Mouse (Mus musculus) lung, postnatal 14 days (tissue): Measurements from ENCODE around the gene Lamtor3.
"Not testable (repeated sequence)": the region's sequence is repeated elsewhere in the genome, so short reads cannot be mapped to it uniquely, and the experiment has no call there.

Source experiments
- DNase-seq: peaks from one replicate; pipeline ENCODE4 v3.0.0; 2021

Lamtor3 gene

DNA sequence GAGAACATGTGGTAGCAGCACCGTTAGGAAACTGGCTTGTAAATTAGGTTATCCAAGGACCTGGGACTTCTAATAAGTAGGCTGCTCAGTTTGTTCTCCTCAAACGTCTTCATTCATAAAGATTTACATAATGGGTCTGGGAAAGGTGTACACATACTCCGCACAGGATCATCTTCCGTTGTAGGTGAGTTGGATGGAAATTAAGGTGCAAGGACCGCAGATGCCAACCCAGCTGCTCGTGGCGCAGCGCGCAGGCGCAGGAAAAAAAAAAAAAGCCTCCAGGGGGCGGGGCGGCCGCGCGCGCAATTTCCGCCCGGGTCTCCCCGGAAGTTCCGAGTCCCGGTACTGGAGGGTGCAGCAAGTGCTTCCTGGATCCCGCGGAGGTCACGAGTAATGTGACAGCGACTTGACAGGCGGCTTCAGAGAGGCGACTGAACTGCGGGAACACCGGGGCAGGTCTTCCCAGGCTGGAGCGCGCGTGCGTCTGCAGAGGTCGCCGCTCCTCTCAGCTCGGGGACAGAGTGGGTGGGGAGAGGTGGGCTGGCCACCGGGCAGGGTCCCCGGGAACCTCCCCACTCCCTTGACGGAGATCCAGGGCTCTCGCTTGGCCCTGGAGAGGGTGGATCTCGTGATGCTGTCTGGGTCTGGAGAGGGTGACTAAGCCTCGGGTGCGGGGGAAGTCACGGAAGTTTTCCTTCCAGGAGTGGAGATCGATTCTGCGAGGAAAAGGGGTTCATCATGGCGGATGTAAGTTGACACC is at the start of gene Lamtor3:
Lamtor3 (plus strand) TSS at position 335 of the 760 bp plus-strand sequence.
- DNase-seq = peak; percentile 88

DNA sequence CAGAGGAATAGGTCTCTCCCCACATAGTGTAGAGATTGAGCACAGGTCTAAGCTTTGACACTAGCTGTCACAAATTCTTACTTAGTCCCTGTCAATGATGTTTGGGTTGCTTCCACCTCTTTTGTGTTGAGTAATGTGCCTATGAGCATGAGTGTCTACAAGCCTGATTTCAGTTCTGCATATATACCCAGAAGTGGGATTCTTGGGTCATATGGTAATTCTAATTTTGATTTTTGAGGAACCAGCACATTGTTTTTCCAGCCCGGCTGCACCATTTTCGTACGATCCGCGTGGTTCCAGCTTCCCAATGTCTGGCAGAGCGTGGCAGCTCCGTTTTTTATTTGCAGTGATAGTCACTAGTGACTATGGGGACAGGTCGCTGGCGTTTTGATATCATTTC is 48.9 kb upstream of the Lamtor3 start:
- DNase-seq = no peak

DNA sequence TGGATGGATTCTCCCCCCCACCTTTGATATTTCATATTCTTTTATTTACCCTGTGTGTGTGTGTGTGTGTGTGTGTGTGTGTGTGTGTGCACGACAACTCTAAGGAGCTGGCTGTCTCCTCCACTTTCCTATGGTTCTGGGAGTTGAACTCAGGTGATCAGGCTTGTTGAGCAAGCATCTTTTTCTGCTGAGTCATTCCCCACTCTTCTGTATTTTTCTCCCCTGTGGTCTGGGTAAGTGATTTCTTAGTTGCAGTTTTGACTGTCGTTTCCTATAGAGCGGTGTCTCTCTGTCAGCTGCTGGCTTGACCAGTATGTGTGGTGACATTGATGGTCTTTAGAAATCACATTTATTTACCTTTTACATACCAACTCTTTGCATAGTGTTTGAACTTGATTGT is 39.0 kb upstream of the Lamtor3 start:
- no peak for DNase-seq

DNA sequence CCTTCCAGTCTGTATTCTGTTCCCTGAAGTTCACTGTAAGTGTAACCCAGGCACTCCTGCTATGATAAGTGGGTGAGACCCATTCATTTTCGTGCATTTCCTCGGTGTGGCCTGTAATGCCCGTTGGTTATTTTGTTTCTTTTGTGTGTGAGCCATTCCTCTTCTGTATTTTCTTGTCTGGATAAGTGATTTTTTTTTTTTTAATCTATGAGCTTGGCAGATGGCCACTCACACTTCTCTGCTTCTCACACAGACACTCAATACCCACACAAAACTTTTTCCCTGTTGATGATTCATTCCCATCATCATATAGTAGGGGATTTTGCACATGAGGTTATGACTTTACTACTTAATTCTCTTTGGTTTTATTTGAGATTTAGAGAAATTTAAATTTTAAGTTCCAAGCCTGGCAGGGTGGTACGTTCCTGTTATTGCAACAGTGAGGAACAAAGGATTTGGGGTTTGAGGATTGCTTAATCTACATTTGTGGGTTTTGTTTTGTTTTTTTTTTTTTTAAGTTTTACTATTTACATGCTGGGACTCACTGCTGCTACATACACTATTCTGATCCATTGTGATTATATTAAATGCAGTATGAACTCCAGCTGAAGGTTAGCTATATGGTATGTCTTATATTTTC is 38.1 kb upstream of the Lamtor3 start:
- no peak for DNase-seq

DNA sequence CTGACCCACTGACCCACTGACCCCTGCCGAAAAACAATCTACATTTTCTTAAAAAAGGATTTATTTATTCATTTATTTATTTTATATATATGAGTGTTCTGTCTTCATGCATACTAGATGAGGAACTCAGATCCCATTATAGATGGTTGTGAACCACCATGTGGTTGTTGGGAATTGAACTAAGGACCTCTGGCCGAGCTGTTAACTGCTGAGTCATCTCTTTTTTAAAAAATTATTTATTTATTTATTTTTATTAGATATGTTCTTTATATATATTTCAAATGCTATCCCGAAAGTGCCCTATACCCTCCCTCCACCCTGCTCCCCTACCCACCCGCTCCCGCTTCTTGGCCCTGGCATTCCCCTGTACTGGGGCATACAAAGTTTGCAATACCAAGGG is 37.2 kb upstream of the Lamtor3 start:
- no peak for DNase-seq

DNA sequence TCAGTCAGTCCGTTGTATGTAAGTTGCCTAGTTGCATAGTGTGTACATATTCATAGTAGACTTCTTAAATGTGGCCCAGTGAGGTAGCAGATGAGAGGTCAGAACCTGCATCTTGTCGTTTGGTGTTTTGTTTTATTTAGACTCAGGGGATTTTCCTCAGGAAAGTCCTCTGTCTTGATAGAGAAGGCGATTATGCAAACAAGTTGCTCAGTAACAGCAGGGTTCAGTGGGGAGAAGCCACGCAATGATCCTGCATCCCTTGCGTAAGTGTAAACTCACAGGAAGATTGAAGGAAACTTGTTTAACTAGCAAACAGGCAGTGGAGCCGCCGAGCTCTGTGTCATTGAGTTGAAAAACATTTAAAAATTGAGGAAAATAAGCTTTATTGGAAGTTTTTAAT is 30.3 kb upstream of the Lamtor3 start:
- no peak for DNase-seq

DNA sequence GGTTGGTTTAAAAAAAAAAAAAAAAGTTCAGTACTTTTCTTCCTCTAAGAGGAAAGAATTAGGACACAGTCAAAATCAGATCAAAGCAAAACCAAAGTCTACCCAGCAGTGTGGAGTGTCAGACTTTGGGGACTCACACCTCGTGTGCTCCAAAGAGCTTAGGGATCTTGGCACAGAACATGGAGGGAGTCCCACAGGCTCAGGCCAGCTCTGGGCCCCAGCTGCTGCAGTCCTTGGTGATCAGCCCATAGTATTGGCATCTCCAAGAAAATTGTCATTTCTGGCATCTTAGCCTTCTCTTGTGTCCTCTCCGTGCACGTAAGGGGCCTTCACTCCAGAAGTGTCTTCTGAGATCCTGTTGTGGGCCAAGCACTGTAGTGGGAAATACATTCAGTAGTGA is 27.2 kb upstream of the Lamtor3 start:
- DNase-seq = peak; percentile 4

DNA sequence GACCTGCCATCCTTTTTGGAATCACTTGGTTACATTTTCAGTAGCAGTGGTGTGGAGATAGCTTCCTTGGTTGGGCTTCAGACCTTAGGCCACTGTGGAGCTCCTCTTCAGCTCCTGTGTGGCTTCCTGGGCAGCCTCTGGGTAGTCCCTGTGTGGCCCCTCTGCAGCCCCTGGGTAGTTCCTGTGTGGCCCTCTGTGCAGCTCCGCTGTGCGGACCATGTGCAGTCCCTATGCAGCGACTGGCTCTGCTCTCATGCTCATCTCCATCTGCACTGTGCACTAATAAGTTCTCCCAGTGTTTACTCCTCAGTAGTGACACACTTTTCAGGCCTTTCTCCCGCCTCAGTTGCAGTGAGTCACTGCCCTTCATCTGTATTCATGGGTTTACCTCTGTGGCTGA is 26.2 kb upstream of the Lamtor3 start:
- DNase-seq = no peak

DNA sequence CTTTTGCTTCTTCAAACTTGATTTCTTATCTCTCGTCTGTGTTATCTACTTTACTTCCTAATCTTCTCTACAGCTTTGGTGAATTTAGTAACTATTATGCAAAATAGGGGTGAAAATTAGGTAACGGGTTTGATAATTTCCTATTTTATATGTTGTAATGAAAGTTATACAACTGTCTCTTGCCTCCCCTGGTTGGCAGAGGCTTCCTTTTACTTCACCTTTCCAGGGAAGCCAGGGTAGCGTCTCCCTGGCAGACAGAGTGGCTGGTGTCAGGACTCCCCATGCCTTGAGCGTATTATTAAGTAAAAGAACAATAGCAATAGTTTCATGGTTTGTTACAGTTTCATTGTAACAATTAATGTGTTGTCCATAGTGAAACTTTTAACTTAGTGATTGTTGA is 24.5 kb upstream of the Lamtor3 start:
- no peak for DNase-seq

DNA sequence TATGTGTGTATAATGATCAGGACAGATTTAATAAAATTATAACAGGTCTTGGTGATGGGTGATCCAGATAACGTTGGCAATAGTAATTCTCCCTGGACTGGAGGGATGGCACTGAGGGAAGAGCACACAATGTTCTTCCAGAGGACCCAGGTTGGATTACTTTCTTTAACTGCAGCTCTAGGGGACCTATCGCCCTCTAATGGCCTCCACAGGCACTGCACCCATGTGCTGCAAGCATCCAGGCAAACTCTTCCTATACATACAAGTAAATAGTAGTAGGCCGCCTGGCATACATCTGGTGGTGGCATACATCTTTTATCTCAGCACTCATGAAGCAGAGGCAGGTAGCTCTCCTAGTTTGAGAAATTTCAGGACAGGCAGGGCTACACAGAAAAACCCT is 23.1 kb upstream of the Lamtor3 start:
- DNase-seq = no peak

DNA sequence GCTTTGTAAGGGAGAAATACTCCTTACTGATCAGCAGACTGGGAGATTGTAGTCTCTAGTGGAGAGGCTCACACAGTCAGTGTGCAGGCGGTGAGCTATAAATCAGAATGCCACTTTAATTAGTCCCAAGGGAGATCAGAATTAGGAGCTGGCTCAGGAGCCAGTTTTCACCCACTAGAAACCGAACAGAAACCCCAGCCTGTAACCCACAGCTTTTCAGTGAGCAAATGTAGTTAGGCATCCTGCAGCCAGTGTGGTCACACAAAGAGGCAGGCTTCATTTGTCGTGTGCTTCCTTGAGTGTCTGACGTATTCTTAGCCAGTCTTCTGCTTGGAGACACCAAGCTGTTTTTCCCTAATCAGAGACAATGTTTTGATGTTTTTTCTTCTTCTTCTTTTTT is 21.9 kb upstream of the Lamtor3 start:
- DNase-seq = no peak

DNA sequence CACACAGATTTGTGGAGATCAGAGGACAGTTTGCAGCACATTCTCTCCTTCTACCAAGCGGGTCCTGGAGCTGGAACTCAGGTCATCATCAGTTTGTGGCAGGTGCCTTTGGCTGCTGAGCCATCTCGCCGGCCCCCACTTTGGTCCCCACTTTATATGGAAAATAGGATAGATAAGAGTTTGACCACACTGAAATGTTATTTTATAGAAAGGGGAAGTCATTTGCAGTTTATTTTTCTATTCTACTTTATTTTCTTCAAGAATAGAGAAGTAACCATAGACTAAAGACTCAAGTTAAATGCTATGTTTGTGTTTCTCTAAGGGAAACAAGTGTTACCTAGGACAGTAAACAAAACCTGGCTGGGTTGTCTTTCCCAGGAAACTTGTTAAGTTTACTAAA is 21.4 kb upstream of the Lamtor3 start:
- DNase-seq = no peak

DNA sequence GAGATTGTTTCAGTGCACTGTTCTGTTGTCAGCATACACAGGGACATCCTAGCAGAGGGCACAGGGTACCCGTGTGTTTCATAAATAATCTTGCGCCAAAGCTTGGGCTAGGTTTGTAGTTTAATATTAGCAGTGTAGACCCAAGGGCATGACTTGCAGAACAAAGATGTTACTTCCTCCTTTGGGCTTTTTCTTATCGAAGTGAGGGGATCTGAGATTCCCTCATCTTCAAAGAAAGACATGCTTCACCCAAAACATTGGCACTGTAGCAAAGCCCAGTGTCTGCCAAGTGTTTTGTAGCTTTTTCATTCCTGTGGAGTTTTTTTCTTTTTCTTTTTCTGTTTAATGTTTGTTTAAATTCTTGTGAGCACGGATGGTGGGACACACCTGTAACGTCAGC is 20.6 kb upstream of the Lamtor3 start:
- DNase-seq = no peak

DNA sequence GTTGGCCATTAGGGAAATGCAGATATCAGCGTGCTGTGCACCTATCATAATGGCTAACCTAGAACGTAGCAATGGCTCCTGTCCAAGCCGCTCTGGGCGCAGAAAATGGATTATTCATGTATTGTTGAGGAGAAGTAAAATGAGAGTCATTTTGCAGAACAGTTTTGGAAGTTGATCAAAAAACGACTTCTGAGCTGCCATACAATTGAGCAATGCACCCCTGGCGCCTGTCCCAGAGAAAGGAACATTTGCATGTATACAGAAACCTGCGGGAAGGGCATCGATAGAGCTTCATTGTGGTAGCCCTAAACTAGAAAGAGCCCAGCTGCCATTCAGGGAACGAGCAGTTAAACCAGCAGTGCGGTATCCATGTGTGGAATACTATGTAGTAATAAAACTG is 18.2 kb upstream of the Lamtor3 start:
- peak; percentile 32 for DNase-seq

DNA sequence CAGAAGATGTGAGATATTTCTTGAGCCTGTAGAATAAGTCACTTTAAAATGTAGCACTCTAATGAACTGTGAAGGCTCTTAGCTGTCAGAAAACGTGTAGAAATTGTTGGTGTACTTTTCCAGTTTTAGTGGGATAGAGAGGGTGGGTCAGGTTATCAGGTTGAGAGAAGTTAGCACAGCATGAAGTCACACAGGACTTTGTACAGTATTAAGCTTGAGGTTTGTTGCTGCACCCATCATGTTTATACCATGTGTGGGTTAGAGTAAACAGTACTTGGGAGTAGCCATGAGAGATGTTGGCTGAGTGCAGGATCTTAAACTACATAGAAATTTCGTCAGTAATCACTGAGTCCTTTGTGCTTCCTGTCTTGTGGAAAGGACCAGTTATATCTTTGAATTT is 5.2 kb upstream of the Lamtor3 start:
- no peak for DNase-seq

DNA sequence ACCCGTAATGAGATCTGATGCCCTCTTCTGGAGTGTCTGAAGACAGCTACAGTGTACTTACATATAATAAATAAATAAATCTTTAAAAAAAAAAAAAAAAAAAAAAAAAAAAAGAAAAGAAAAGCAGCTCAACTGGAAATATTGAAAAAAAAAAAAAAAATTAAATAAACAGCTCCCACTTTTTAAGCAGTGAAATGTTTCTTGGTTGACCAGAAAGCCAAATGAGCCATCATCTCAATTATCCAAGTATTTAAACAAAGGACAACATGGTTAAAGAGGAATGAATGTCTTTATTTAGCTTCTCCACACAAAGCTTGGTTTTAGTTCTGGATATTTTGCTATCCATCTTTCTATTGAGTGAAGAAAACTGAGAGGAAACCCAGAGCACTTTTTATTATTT is 3.7 kb upstream of the Lamtor3 start:
- DNase-seq = not testable (repeated sequence)

DNA sequence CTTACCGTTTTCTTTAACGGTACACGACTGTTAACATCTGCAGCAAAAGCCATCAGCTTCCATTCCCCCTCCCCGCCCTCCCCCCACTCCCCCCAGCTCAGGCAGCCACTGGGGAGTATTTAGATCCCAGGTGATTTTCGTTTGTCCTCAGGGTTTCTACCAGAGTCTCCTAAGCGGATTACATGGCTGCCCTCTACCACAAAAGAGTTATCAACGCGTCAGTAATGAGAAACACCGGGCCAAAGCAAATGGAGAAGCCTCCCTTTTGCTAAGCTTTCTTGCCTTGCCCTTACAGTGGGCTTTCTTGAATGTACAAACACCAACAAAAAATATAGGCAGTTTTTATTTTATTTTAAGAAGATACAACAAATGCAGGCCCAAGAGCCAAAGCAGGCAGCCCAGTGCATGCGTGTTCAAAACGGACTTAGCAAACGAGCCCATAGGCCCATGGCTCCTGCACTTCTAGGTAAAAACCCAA is 573 bp upstream of the Lamtor3 start:
- DNase-seq = no peak

DNA sequence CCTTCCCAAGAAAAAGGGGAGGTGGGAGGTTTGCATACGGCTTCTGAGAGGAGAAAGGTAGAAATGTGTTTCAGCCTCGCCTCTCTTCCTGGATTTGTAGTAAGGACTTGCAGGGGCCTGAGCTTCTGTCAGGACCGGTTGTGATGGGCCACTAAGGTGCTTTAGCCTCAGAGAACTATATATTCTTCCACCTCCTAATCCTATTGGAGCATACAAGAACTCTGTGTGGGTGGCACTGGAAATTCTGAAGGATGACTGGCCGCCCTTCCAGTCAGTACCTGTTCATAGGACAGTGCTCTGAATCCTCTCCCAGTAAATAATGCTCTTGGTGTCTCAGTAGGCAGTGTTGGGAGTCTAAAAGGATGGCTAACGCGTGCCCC is 616 bp downstream of the Lamtor3 start:
- no peak for DNase-seq

DNA sequence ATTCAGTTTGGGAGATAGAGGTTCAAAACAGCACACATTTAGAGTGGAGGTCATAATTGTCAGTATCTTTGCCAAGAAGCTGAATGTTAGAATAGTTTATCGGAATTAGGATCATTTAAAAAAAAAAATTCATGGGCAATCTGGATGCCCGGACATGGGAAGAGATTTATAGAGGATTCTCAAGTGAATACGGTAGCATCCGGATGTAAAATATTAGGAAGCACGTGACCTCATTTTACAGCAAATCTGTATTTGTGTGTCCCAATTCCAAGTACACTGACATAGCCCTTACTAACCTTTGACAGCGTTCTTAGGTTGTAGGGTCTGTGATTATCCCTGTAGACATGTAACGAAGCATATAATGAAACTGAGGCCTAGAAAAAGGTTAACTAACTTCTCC is 1.1 kb downstream of the Lamtor3 start:
- DNase-seq = no peak

DNA sequence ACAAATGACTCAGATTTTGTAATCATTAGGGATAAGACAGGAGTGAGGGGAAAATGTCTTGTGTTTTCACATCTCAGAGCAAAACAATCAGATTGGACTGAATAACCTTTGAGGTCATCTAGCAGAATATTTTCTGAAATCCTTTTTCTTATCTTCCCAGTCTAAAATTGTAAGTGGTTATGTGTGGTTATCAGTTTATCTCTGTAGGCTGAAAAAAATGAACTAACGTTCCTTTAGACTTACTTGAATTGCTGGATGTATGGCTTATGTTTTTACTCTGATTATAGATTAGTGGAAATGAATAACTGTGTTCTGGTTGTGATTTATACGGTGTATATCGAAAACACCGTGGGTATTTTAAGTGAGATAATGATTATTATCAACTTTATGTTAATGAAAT is 2.3 kb downstream of the Lamtor3 start:
- no peak for DNase-seq

DNA sequence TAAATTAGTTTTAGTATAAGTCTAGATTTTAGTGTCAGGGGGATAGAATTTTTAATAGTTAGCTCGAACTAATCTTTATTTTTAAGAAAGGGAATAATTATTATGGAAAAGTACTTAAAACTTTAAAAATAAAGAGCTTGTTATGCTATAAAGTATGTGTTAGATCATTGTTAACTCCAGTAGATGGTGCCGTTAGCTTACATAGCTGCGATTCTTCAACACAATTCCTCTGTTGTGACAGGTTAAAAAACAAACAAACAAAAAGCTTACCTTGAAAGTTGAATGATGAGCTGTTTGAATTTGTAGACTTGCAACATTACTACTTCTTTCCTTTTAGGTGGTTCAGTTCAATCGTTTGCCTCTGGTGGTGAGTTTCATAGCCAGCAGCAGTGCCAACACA is 8.7 kb downstream of the Lamtor3 start:
- DNase-seq = no peak

DNA sequence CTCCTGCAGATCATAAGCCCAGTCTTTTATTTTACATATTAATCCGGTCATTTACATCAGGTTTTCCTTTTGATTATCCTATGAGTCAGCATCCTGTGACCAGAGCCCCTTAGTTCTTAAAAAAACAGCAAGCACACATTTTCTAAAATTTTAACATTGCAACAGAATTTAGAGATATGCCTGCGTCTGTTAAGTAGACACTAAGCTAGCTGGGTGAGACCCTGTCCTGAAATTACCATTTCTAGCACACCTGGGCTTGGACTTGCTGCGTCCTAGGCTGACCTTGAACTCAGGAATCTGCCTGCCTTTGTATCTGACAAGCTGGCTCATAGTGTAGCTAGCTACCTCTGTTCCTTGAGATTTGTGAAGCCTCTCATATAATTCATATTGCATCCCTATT is 11.6 kb downstream of the Lamtor3 start:
- DNase-seq = no peak

DNA sequence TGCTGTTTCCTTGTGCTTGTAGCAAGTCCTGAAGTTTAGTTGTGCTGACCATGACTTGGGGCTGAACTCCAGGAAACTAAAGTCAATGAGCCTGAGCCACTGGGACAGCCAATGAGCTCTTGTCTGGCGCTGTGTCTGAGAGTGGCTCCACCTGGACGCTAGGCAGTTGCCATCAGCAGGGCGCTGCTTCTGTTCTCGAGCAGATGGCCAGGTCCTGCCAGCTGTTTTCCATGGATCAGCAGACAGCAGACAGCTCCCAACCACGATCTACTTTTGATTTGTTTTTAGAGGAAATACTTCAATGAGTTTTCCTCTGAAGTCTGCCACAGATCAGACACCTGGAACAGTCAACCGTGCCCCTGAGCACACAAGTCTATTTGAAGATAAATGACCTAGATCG is 14.4 kb downstream of the Lamtor3 start:
- DNase-seq = peak; percentile 46

DNA sequence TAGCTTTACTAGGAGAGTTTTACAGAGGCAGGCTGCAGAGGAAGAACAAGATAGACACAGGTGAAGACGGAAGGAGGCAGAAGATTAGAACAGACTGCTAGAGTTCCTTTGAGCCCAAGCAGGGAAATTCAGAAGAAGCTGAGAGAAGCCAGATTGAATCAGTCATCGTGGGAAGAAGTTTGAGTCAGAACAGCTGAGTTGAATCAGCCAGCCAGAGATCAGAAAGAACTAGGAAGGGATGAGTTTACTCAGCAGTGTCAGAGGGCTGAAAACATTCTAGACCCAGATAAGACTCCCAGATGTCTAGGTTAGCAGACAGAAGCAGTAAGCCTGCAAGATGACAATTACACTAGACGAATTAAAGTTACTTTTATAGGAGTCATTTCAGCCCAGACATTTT is 15.7 kb downstream of the Lamtor3 start:
- no peak for DNase-seq
